Mouse (Mus musculus): ENCODE measurements around the gene Ssb.

Gene Ssb

DNA sequence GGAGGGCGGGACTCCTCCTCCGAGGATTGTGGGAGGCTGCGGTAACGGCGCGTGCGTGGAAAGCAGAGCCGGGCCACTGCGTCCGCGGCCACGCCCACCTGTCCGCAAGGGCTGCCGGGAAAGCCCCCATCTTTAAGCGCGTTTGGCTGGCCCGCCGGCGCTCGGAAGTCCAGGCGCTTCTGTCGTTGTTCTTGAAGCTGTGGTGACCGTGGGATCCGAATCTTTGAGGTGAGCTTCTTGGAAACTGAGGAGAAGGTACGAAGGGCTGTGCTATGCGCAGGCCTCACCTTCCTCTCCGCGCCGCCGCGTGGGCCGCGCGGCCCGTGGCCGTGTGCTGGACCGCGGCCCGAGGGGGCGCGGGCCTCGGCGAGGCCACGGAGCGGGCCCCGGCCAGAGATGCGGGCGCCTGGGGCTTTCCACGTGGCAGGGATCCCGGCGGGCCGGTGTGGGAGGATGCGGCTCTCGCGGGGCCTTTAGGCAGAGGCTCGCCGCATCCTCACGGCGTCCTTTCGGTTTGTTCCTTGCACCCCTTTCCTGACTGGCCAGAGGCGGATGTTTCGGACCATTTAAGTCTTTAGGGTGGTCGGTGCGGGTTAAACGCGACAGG, at the start of gene Ssb:
Ssb (plus strand) TSS at position 78 of the 607 bp plus-strand sequence.
- peak; percentile 93 for DNase-seq (ENCODE audit: low spot score)

GRCm38 (mm10) chr2:69816575-69816974, 44.8 kb upstream of the Ssb start:
- DNase-seq (ENCODE audit: low spot score): no peak

GRCm38 (mm10) chr2:69818350-69819085, 42.8 kb upstream of the Ssb start:
- DNase-seq (ENCODE audit: low spot score): no peak

DNA sequence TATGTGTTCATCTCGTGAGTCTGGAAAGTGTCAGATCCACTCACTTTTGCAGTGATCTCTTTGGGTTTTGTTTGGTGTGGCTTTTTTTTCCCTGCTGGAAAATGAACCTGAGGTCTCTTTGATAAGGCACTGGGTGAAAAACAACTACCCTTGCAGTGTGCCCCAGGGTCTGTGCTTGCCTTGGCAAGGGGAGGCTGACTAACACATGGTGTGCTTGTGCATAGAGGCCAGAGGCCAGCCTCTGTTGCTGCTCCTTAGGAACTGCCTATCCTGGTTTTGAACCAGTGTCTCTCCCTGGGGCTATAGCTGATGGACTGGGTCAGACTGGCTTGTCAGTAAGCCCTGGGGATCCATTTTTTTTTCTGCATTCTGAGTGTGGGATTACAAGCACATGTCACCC, 41.2 kb upstream of the Ssb start:
- no peak for DNase-seq (ENCODE audit: low spot score)

- DNase-seq (ENCODE audit: low spot score): peak; percentile 53
These were observed 39.7 kb upstream of the Ssb start, which contains the start of gene Klhl23 for GRCm38 (mm10) chr2:69821711-69822110. Gene Klhl23 (plus strand): TSS chr2:69821944.

GRCm38 (mm10) chr2:69822361-69823128, 38.8 kb upstream of the Ssb start:
- DNase-seq (ENCODE audit: low spot score): peak; percentile 75

DNA sequence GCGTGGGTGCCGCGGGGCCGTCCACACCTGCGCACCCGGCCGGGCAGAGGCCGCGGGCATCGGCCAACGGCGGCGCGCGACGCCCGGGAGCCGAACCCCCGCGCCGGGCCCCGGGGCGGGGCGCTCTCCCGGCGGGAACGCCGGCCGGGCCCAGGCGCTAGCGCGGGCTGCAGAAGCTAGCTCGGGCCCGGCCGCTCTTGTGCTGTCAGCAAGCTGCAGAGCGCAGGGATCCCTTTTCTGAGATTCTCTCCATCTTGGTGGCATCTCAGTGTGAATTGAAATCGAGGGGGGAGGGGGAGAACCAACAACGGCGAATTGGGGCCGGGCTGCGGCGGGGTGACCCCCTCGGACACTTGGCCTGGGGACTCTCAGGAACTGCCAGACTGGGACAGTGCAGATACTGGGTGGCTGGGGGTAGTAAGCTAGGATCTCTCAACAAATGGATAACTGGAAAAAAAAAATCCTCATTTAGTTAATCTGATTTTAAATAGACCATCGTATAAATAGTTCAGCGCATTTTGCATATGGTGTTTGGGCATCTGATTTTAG, 38.2 kb upstream of the Ssb start:
- DNase-seq (ENCODE audit: low spot score): peak; percentile 76

DNA sequence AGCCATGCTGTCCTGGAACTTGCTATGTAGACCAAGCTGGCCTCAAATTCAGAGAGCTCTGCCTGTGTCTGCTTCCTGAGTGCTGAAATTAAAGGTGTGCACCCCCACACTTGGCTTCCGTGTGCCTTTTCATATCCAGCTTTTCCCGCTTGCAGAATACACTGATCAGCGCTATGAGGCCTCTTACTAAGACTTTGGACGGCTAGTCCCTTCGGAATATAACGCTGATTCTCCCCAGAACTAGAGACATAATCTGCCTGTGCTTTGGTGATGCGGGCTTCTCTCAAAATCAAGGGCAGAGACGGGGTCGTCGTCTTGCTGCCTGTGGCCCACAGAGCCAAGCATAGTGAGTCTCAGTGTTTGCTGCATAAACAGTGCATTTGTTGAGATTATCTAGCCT, 35.5 kb upstream of the Ssb start:
- DNase-seq (ENCODE audit: low spot score): no peak

DNA sequence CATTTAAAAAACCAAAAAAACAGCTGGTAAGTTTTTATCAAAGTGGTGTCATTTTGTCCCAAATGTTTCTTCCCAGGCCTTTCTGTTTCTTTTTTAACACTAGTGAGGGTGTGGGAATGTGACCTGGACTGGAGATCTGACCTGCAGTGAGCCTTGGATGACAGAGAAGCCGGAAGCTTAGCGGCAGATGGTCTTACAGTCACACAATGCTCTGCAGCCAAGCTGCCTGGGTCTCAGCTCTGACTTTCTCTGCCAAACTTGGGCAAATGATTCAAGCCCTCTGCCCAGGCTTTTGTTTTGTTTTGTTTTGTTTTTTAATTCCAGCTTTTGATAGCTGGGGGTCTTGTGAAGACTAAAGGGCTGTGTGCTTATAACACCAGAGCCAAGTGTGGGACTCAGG, 35.0 kb upstream of the Ssb start:
- DNase-seq (ENCODE audit: low spot score): peak; percentile 40

GRCm38 (mm10) chr2:69828031-69828430, 33.3 kb upstream of the Ssb start:
- DNase-seq (ENCODE audit: low spot score): no peak

- DNase-seq (ENCODE audit: low spot score): no peak
These were observed 31.7 kb upstream of the Ssb start for GRCm38 (mm10) chr2:69829680-69830079.

- DNase-seq (ENCODE audit: low spot score): no peak
These were observed 31.2 kb upstream of the Ssb start for GRCm38 (mm10) chr2:69830116-69830515.

GRCm38 (mm10) chr2:69837244-69837967, 24.0 kb upstream of the Ssb start:
- no peak for DNase-seq (ENCODE audit: low spot score)

DNA sequence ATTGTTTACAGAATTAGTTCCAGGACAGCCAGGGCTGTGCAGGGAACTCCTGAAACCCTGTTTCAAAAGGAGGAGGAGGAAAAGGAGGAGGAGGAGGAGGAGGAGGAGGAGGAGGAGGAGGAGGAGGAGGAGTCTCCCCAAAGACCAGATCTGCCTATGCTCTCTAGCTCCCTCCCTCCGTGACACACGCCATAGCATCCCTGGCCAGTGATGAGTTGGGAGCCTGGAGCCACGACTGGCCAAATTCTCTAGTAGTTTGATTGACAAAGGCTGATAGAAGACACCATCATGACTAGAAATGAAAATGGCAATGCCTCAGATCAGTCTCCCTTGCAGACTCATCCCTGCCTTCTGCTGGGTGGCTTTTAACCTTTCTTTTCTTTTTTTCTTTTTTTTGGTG, 23.4 kb upstream of the Ssb start:
- DNase-seq (ENCODE audit: low spot score): no peak

GRCm38 (mm10) chr2:69838707-69839106, 22.7 kb upstream of the Ssb start:
- DNase-seq (ENCODE audit: low spot score): no peak

- no peak for DNase-seq (ENCODE audit: low spot score)
These were observed 21.1 kb upstream of the Ssb start for GRCm38 (mm10) chr2:69840261-69840660.

GRCm38 (mm10) chr2:69849215-69849614, 12.1 kb upstream of the Ssb start:
- DNase-seq (ENCODE audit: low spot score): peak; percentile 20

GRCm38 (mm10) chr2:69851427-69852058, 9.8 kb upstream of the Ssb start:
- no peak for DNase-seq (ENCODE audit: low spot score)

- DNase-seq (ENCODE audit: low spot score): no peak
These were observed 5.0 kb upstream of the Ssb start for GRCm38 (mm10) chr2:69856392-69856791.

GRCm38 (mm10) chr2:69857882-69858281, 3.5 kb upstream of the Ssb start:
- peak; percentile 31 for DNase-seq (ENCODE audit: low spot score)

GRCm38 (mm10) chr2:69860972-69861452, 350 bp upstream of the Ssb start:
- DNase-seq (ENCODE audit: low spot score): peak; percentile 33

Measured in embryo, embryonic 10.5 days (tissue).